Comparison of ENCODE assay signal across 10 mouse cellular contexts in genomic region chr7:115489608-115490007, GRCm38 (mm10).
DNase-seq lines count a peak whose midpoint lies in the region; ATAC-seq and TF ChIP-seq lines count a peak whose summit lies in the region.
"Had no signal": no experiment of that assay in that cellular context is flagged by ENCODE, and none has a peak within 500 bp of the region (broad histone marks: within the 10 kb centered on the region; RNA-seq: fewer than 3 reads in every experiment).

No protein-coding gene starts in this region.

- TF ChIP-seq CTCF in heart, postnatal 0 days (IDR thresholded peaks at IDR 0.05; ENCODE audit: low read depth), result peak; percentile 23
- peak; percentile 52 for TF ChIP-seq CTCF in lung, postnatal 0 days (IDR thresholded peaks at IDR 0.05)
- TF ChIP-seq CTCF in bone marrow, adult 2 months (IDR thresholded peaks at IDR 0.05; ENCODE audit: control insufficient read depth, insufficient read depth, low read length), result 0 out of 2 replicates have a peak, but pooled peaks have one; percentile 19

- no peaks in the 10 kb centered on the region for H3K9me3 ChIP-seq in heart, postnatal 0 days (replicated peaks; ENCODE audit: control insufficient read depth, low read length)
- H3K9me3 ChIP-seq in lung, postnatal 0 days (ENCODE audit: low read length), result no peaks in the 10 kb centered on the region
- H3K9me3 ChIP-seq: midbrain, embryonic 12.5 days had no signal

- TF ChIP-seq POLR2A in bone marrow, adult 2 months (IDR thresholded peaks at IDR 0.05; ENCODE audit: borderline replicate concordance, control insufficient read depth, low read depth, low read length), result no peak

- WGBS in heart, postnatal 0 days, result 62% methylated on average over 10 of the region's 10 CpGs
- 70% methylated on average over 10 of the region's 10 CpGs for WGBS in lung, postnatal 0 days
- WGBS in bone marrow, adult 2 months, result 70% methylated on average over 10 of the region's 10 CpGs

- H3K4me3 ChIP-seq in heart, postnatal 0 days (ENCODE audit: low read depth, low read length), result no peak overlapping the region
- H3K4me3 ChIP-seq in lung, postnatal 0 days (ENCODE audit: low read depth, low read length), result no peak overlapping the region
- H3K4me3 ChIP-seq in bone marrow, adult 2 months (replicated peaks; ENCODE audit: control insufficient read depth, low read depth, low read length), result no peak overlapping the region
- H3K4me3 ChIP-seq: midbrain, embryonic 12.5 days had no signal

- no peaks in the 10 kb centered on the region for H3K27me3 ChIP-seq in heart, postnatal 0 days (ENCODE audit: control insufficient read depth, insufficient read depth, low read length)
- no peaks in the 10 kb centered on the region for H3K27me3 ChIP-seq in lung, postnatal 0 days (replicated peaks; ENCODE audit: insufficient read depth, low read length)
- H3K27me3 ChIP-seq: midbrain, embryonic 12.5 days had no signal

- TF ChIP-seq EP300 in heart, postnatal 0 days (IDR thresholded peaks at IDR 0.05; ENCODE audit: low read depth), result no peak
- TF ChIP-seq EP300 in lung, postnatal 0 days (IDR thresholded peaks at IDR 0.05), result no peak

- H3K27ac ChIP-seq in heart, postnatal 0 days (ENCODE audit: low read depth), result no peak overlapping the region
- H3K27ac ChIP-seq in lung, postnatal 0 days (ENCODE audit: low read length), result no peak overlapping the region
- no peak overlapping the region for H3K27ac ChIP-seq in bone marrow, adult 2 months (ENCODE audit: control insufficient read depth, insufficient read depth, low read depth, low read length, poor library complexity)
- H3K27ac ChIP-seq: midbrain, embryonic 12.5 days had no signal

- no peak for DNase-seq in heart, postnatal 0 days (ENCODE audit: low spot score)
- DNase-seq in heart, adult 8-10 months (ENCODE audit: low spot score), result no peak
- no peak for DNase-seq in lung, postnatal 0 days (ENCODE audit: low spot score)
- no peak for DNase-seq in lung, postnatal 10 days
- peak; percentile 13 for DNase-seq in thymus, postnatal 0 days (ENCODE audit: low spot score)
- DNase-seq in yolk sac, embryonic 10.5 days (ENCODE audit: low spot score), result no peak
- no peak for DNase-seq in adipocyte (ENCODE audit: low spot score)

- ATAC-seq in heart, postnatal 0 days (ENCODE audit: insufficient read depth, low read depth), result no peak
- ATAC-seq in lung, postnatal 0 days, result no peak
- ATAC-seq: inflammation-experienced regulatory T-cells, adult 6 months had no signal

- no peak overlapping the region for H3K9ac ChIP-seq in heart, postnatal 0 days (replicated peaks; ENCODE audit: low read depth, low read length)
- H3K9ac ChIP-seq in lung, postnatal 0 days (replicated peaks; ENCODE audit: low read depth), result no peak overlapping the region
- H3K9ac ChIP-seq: midbrain, embryonic 12.5 days had no signal

- H3K4me1 ChIP-seq in heart, postnatal 0 days (ENCODE audit: control insufficient read depth, insufficient read depth), result no peaks in the 10 kb centered on the region
- no peaks in the 10 kb centered on the region for H3K4me1 ChIP-seq in lung, postnatal 0 days (ENCODE audit: insufficient read depth, low read depth, low read length)
- no peaks in the 10 kb centered on the region for H3K4me1 ChIP-seq in bone marrow, adult 2 months (ENCODE audit: control insufficient read depth, insufficient read depth, low read length)

- H3K4me2 ChIP-seq in heart, postnatal 0 days (ENCODE audit: low read depth, low read length), result no peak overlapping the region
- no peak overlapping the region for H3K4me2 ChIP-seq in lung, postnatal 0 days (replicated peaks; ENCODE audit: low read depth, low read length)
- H3K4me2 ChIP-seq: midbrain, embryonic 12.5 days had no signal

- H3K36me3 ChIP-seq in heart, postnatal 0 days (replicated peaks; ENCODE audit: control insufficient read depth, insufficient read depth, low read length), result no peaks in the 10 kb centered on the region
- no peaks in the 10 kb centered on the region for H3K36me3 ChIP-seq in lung, postnatal 0 days (ENCODE audit: insufficient read depth, low read length)
- H3K36me3 ChIP-seq: midbrain, embryonic 12.5 days had no signal
